Mouse (Mus musculus) ES-CJ7 (cell line): ENCODE results near the gene Nrxn3.

ENCODE experiments used
- DNase-seq: peaks from one replicate; pipeline ENCODE4 v3.0.0; 2011; ENCODE audit warnings: low read depth, low spot score

The Nrxn3 gene

GRCm38 (mm10) chr12:89508970-89509369 is 786.3 kb downstream of the Nrxn3 start:
- no peak for DNase-seq

- DNase-seq: peak; percentile 77
Observed at GRCm38 (mm10) chr12:89513759-89514158, 791.1 kb downstream of the Nrxn3 start.

- no peak for DNase-seq
Observed at GRCm38 (mm10) chr12:89516046-89516445, 793.4 kb downstream of the Nrxn3 start.

- DNase-seq: peak; percentile 29
Observed at GRCm38 (mm10) chr12:89530679-89531350, 808.1 kb downstream of the Nrxn3 start.

GRCm38 (mm10) chr12:89551291-89551690 is 828.6 kb downstream of the Nrxn3 start:
- DNase-seq: no peak

- no peak for DNase-seq
Observed at GRCm38 (mm10) chr12:89553223-89553880, 830.7 kb downstream of the Nrxn3 start.

GRCm38 (mm10) chr12:89554171-89554570 is 831.5 kb downstream of the Nrxn3 start:
- DNase-seq: no peak

GRCm38 (mm10) chr12:89554740-89555430 is 832.2 kb downstream of the Nrxn3 start:
- no peak for DNase-seq

GRCm38 (mm10) chr12:89558921-89559320 is 836.2 kb downstream of the Nrxn3 start:
- DNase-seq: no peak

GRCm38 (mm10) chr12:89561989-89562565 is 839.4 kb downstream of the Nrxn3 start:
- DNase-seq: no peak

- no peak for DNase-seq
Observed at GRCm38 (mm10) chr12:89568723-89569377, 846.2 kb downstream of the Nrxn3 start.

GRCm38 (mm10) chr12:89592459-89592858 is 869.8 kb downstream of the Nrxn3 start:
- DNase-seq: no peak

- no peak for DNase-seq
Observed at GRCm38 (mm10) chr12:89613670-89614069, 891.0 kb downstream of the Nrxn3 start.

- no peak for DNase-seq
Observed at GRCm38 (mm10) chr12:89625746-89626145, 903.1 kb downstream of the Nrxn3 start.

- no peak for DNase-seq
Observed at GRCm38 (mm10) chr12:89640046-89640445, 917.4 kb downstream of the Nrxn3 start.

GRCm38 (mm10) chr12:89641460-89641859 is 918.8 kb downstream of the Nrxn3 start:
- no peak for DNase-seq

- DNase-seq: no peak
Observed at GRCm38 (mm10) chr12:89653211-89653610, 930.5 kb downstream of the Nrxn3 start.

GRCm38 (mm10) chr12:89661219-89661618 is 938.5 kb downstream of the Nrxn3 start:
- no peak for DNase-seq

GRCm38 (mm10) chr12:89668856-89669255 is 946.2 kb downstream of the Nrxn3 start:
- no peak for DNase-seq

- no peak for DNase-seq
Observed at GRCm38 (mm10) chr12:89672819-89673218, 950.1 kb downstream of the Nrxn3 start.

- DNase-seq: no peak
Observed at GRCm38 (mm10) chr12:89685633-89686032, 963.0 kb downstream of the Nrxn3 start.

GRCm38 (mm10) chr12:89689086-89689485 is 966.4 kb downstream of the Nrxn3 start:
- DNase-seq: no peak
